Mouse (Mus musculus) limb, embryonic 14.5 days (tissue): ENCODE data around the gene Cpeb3. TPM values are rescaled to one million over a fixed set of nuclear protein-coding genes. Genes with fewer than 3 reads are reported as not detected.
"Not testable (repeated sequence)": the region's sequence is repeated elsewhere in the genome, so short reads cannot be mapped to it uniquely, and the experiment has no call there.

Experiments used
- ATAC-seq: fragments of 200-750 bp; cut with Nextera tagmentation; 2 replicates; pipeline ENCODE4 v1.8.0; 2017; ENCODE audit warnings: low read depth, moderate number of reproducible peaks, moderate TSS enrichment; ENCODE audit not compliant: low FRiP score
- DNase-seq: peaks from one replicate; pipeline ENCODE4 v3.0.0-alpha.2; 2015; ENCODE audit warnings: low spot score
- H3K27ac ChIP-seq: fragments of 300-500 bp; sonication (generic); replicated peaks from 2 replicates; pipeline ENCODE4 v1.5.1; 2014; ENCODE audit warnings: low read depth, mild to moderate bottlenecking, low read length, moderate library complexity, mixed read lengths
- H3K27me3 ChIP-seq: fragments of 300-500 bp; sonication (generic); 2 replicates; pipeline ENCODE4 v1.6.1; 2014; ENCODE audit warnings: low read length, mixed read lengths; ENCODE audit not compliant: control insufficient read depth, insufficient read depth
- H3K36me3 ChIP-seq: fragments of 300-500 bp; sonication (generic); 2 replicates; pipeline ENCODE4 v1.6.1; 2014; ENCODE audit warnings: mild to moderate bottlenecking, low read length, moderate library complexity, mixed read lengths; ENCODE audit not compliant: control insufficient read depth, insufficient read depth
- H3K4me1 ChIP-seq: fragments of 300-500 bp; sonication (generic); 2 replicates; pipeline ENCODE4 v1.6.1; 2014; ENCODE audit warnings: antibody characterized with exemption, low read length, mixed read lengths; ENCODE audit not compliant: control insufficient read depth, insufficient read depth
- H3K4me2 ChIP-seq: fragments of 300-500 bp; sonication (generic); replicated peaks from 2 replicates; pipeline ENCODE4 v1.6.1; 2014; ENCODE audit warnings: low read depth, mild to moderate bottlenecking, low read length, moderate library complexity; ENCODE audit not compliant: severe bottlenecking
- H3K4me3 ChIP-seq: fragments of 300-500 bp; sonication (generic); replicated peaks from 2 replicates; pipeline ENCODE4 v1.5.1; 2014; ENCODE audit warnings: low read length
- H3K9ac ChIP-seq: fragments of 300-500 bp; sonication (generic); 2 replicates; pipeline ENCODE4 v1.6.1; 2014; ENCODE audit warnings: mild to moderate bottlenecking, low read depth, low read length, moderate library complexity; ENCODE audit not compliant: severe bottlenecking
- H3K9me3 ChIP-seq: fragments of 300-500 bp; sonication (generic); 2 replicates; pipeline ENCODE4 v1.6.1; 2016; ENCODE audit warnings: low read length; ENCODE audit not compliant: control insufficient read depth
- POLR2A ChIP-seq: fragments of 200-500 bp; IDR thresholded peaks from 2 replicates; pipeline ENCODE4 v1.8.0; 2012; ENCODE audit warnings: inconsistent platforms, mild to moderate bottlenecking, moderate library complexity, borderline replicate concordance; ENCODE audit not compliant: insufficient read depth, insufficient read length; ENCODE audit errors: extremely low read depth
- WGBS: fragments of 180-500 bp; shearing (Covaris S2); extraction: QIAGEN DNeasy Blood & Tissue Kit; methylation state at CpG from one replicate; pipeline ENCODE4 v1.1.7; 2014; 5-methylcytosine and 5-hydroxymethylcytosine counted together
- polyA plus RNA-seq, 2 experiments: library from polyadenylated mRNA; depleted of rRNA in 1 of 2; stranded (reverse) in 1 of 2; unstranded in 1 of 2; fragments of >200 nt; fragmentation: Nextera tagmentation in 1 of 2; extraction: Ambion mirVana in 1 of 2; gene quantifications; 2 replicates each; pipeline versions ENCODE4 v1.2.1 to v1.2.3; 2012 to 2014

Gene Cpeb3
- polyA plus RNA-seq, 2 experiments: 1.4 to 1.6 TPM

DNA sequence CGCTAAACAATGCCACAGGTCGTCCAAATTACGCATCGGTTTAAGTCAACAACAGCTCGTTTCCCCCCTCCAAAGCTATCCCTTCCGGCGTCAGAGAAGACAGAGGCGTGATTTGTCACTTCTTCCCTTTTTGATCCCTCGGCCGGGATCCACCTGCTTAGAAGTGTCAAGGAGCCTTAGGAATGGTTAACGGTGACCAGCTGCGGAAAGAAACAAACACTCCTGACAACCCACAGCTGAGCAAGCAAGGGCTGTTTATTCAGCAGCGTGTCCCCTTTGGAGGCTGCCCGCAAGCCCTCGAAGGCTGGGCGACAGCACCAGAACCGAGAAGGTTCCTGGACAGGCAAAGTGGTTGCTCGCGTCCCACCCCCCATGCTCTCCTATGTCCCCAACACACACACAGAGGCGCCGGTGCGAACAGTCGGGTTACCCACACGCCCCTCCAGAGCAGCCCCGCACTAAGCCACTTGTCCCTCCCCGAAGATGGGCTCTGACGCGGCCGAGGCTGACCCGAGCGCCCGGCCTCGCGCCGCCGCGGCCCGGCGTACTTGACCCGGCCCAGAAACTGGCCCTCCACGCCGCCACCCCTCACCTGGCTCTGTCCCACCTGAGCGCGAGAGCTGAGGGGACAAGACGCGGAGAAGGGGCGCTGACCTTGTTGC is 1.6 kb downstream of the Cpeb3 start:
- TF ChIP-seq POLR2A: no peak
- peak; percentile 17 for DNase-seq
- peak; percentile 58 for ATAC-seq
- Histone ChIP-seq H3K36me3 (peaks cover 15% of the 10 kb centered on the region), H3K9me3 (no peaks in the 10 kb centered on the region), H3K27ac (peak overlapping the region; percentile 92; the same call in 1 of the 2 replicates), H3K4me3 (peak overlapping the region; percentile 98), H3K4me1 (peaks cover 13% of the 10 kb centered on the region), H3K4me2 (peak overlapping the region; percentile 76), H3K27me3 (no peaks in the 10 kb centered on the region), H3K9ac (peak overlapping the region; percentile 99)
- under 1% methylated on average over 37 of the region's 47 CpGs for WGBS

DNA sequence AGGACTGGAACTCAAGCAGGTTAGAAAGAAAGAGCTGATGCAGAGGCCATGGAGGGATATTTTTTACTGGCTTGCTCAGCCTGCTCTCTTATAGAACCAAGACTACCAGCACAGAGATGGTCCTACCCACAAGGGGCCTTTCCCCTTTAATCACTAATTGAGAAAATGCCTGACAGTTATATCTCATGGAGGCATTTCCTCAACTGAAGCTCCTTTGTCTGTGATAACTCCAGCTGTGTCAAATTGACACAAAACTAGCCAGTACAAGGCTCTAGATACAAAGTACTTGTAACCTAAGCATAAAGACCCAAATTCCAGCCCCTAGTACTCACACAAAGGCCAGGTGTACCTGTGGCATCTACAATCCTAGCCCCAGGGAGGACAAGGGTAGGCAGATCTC is 3.2 kb downstream of the Cpeb3 start:
- H3K9me3 ChIP-seq, H3K4me3 ChIP-seq, ATAC-seq, H3K36me3 ChIP-seq, H3K4me2 ChIP-seq, H3K9ac ChIP-seq, H3K27ac ChIP-seq, DNase-seq, H3K27me3 ChIP-seq: not testable (repeated sequence)
- peaks cover 13% of the 10 kb centered on the region for H3K4me1 ChIP-seq

DNA sequence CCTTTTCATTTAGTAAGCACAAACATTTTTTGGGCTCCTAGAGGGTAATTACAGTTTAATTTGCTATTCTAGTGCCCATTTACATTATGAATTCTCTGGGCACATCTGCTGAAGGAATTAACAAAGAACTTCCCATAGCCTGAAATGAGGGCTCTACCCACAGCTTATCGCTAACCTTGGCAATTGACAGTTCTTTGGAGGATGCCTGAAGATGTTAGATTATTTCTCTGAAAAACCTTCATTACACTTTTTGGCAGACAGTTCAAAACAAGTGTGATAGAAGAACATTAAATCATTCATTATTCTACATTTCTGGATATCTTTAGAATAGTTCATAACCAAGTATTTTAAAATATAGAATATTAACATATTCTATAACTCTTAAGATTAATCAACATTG is 5.0 kb downstream of the Cpeb3 start:
- H3K9ac ChIP-seq: no peak overlapping the region
- H3K4me2 ChIP-seq: no peak overlapping the region
- no peaks in the 10 kb centered on the region for H3K4me1 ChIP-seq
- WGBS: 94% methylated on average over 1 of the region's 1 CpGs
- H3K36me3 ChIP-seq: no peaks in the 10 kb centered on the region
- H3K9me3 ChIP-seq: no peaks in the 10 kb centered on the region
- no peak overlapping the region for H3K27ac ChIP-seq
- DNase-seq (no peak), ATAC-seq (no peak)
- H3K27me3 ChIP-seq: no peaks in the 10 kb centered on the region
- no peak for TF ChIP-seq POLR2A
- no peak overlapping the region for H3K4me3 ChIP-seq

DNA sequence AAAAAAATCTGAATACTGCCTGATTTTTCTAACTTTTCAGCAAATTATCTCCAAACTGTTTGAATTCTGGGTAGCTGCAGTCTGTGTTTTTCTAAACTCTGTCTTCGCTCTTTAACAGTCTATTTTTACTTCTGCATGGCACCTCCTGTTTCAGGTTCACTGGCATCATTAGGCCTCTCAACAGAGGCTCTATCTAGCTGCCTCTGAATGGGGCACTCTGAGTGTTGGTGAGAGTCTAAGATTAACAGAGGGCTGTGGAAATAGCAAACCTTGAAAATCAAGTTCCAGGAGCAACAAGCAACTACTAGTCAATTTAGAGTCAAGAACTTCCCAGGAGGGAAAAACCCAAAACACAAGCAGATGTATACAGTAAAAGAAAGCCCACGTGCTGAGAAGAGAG is 8.5 kb downstream of the Cpeb3 start:
- H3K36me3 ChIP-seq: no peaks in the 10 kb centered on the region
- WGBS: 77% methylated on average over 2 of the region's 2 CpGs
- H3K4me2 ChIP-seq: no peak overlapping the region
- DNase-seq: no peak
- no peak for TF ChIP-seq POLR2A
- no peaks in the 10 kb centered on the region for H3K27me3 ChIP-seq
- no peak overlapping the region for H3K9ac ChIP-seq
- H3K4me3 ChIP-seq: no peak overlapping the region
- H3K27ac ChIP-seq: no peak overlapping the region
- ATAC-seq: no peak
- no peaks in the 10 kb centered on the region for H3K4me1 ChIP-seq
- no peaks in the 10 kb centered on the region for H3K9me3 ChIP-seq

DNA sequence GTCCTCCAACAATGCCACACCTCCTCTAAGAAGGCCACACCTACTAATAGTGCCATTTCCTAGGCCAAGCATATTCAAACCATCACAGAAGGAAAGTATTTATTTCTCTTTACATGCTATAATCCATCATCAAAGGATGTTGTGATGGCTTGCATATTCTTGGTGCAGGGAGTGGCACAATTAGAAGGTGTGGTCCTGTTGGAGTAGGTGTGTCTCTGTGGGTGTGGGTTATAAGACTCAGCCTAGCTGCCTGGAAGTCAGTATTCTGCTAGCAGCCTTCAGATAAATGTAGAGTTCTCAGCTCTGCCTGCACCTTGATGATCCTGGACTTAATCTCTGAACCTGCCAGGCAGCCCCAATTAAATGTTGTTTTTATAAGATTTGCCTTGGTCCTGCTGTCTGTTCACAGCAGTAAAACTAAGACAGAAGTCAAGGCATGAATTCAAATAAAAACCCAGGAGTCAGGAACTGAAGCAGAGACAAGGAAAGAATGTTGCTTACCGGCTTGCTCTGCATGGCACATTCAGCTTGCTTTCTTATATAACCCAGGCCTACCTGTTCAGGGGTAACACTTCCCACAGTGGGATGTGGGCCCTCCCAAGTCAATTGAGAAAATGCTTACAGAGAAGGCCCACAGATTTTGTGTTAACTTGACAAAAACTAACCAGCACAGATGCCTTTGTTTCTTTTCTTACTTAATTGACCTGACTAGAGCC is 10.1 kb downstream of the Cpeb3 start:
- Histone ChIP-seq H3K4me3 (no peak overlapping the region), H3K4me1 (no peaks in the 10 kb centered on the region), H3K9ac (no peak overlapping the region), H3K27me3 (no peaks in the 10 kb centered on the region), H3K27ac (no peak overlapping the region), H3K36me3 (no peaks in the 10 kb centered on the region), H3K9me3 (no peaks in the 10 kb centered on the region), H3K4me2 (no peak overlapping the region)
- no peak for TF ChIP-seq POLR2A
- WGBS: 50% methylated on average over 1 of the region's 1 CpGs
- DNase-seq (no peak), ATAC-seq (no peak)
